Mouse (Mus musculus) thymus, adult 2 months (tissue): ENCODE results near the gene Jund.

Experiments
- CTCF ChIP-seq: fragments of 200-500 bp; IDR thresholded peaks from 2 replicates; pipeline ENCODE4 v1.5.1; 2012; ENCODE audit warnings: mild to moderate bottlenecking, control low read depth, low read length, moderate library complexity, borderline replicate concordance; ENCODE audit not compliant: control insufficient read depth, poor library complexity, insufficient read depth; ENCODE audit errors: extremely low read depth
- POLR2A ChIP-seq: fragments of 200-500 bp; IDR thresholded peaks from 2 replicates; pipeline ENCODE4 v1.6.1; 2012; ENCODE audit warnings: mild to moderate bottlenecking, low read length, control low read depth, moderate library complexity; ENCODE audit not compliant: control insufficient read depth, poor library complexity, insufficient read depth; ENCODE audit errors: extremely low read depth

DNA sequence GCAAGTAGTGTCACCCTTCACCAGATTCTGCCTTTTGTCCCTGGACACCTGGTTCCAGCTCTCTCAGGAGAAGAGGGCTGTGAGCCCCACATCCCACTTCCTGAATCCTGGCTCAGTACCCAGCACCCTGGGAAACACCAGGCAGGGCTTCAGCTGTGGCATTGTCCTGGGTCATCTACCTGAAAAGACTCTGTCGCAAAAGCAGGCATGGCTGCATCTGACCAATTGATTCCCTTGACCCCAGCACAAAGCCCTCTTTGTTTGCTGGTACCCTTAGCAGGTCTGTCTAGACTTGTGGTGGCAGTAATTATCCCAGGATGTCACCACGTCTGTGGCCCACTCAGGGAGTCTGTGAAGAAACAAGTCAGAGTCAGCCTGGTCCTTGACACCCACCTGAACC lies 43.3 kb upstream of the Jund start:
- TF ChIP-seq CTCF (no peak), POLR2A (no peak)
